Comparison of ENCODE assay signal across 18 mouse cellular contexts in genomic region chr6:89414126-89414525, GRCm38 (mm10). TPM values are rescaled to one million over a fixed set of nuclear protein-coding genes. Genes with fewer than 3 reads are reported as not detected.
DNase-seq lines count a peak whose midpoint lies in the region; ATAC-seq and TF ChIP-seq lines count a peak whose summit lies in the region.
"Had no signal": no experiment of that assay in that cellular context is flagged by ENCODE, and none has a peak within 500 bp of the region (broad histone marks: within the 10 kb centered on the region; RNA-seq: fewer than 3 reads in every experiment).

No protein-coding gene starts in this region.

- DNase-seq in heart, adult 2 months: no peak
- DNase-seq in lung, postnatal 10 days: peak; percentile 44
- DNase-seq in urinary bladder, postnatal 14 days (ENCODE audit: low spot score): no peak
- no peak for DNase-seq in spleen, adult 18-20 months
- no peak for DNase-seq in midbrain, postnatal 0 days (ENCODE audit: low spot score)
- DNase-seq: adrenal gland, postnatal 14 days; cerebellum, adult 2 months; forebrain, postnatal 0 days; liver, embryonic 13.5 days; right cerebral cortex, postnatal 14 days; thymus, postnatal 25 days had no signal

- H3K36me3 ChIP-seq in heart, adult 2 months (ENCODE audit: control insufficient read depth, insufficient read depth, low read length): peaks cover 3% of the 10 kb centered on the region; the same call in 1 of the 2 replicates
- no peaks in the 10 kb centered on the region for H3K36me3 ChIP-seq in heart, embryonic 12.5 days
- no peaks in the 10 kb centered on the region for H3K36me3 ChIP-seq in stomach, embryonic 16.5 days (ENCODE audit: control insufficient read depth, insufficient read depth, low read length)
- peaks cover 4% of the 10 kb centered on the region; the same call in 1 of the 2 replicates for H3K36me3 ChIP-seq in midbrain, postnatal 0 days (ENCODE audit: insufficient read depth, low read length)
- H3K36me3 ChIP-seq: kidney, embryonic 15.5 days; liver, embryonic 13.5 days had no signal

- intact Hi-C loops in heart, adult 2 months (cut with DNase I): loop anchor here (5.0 kb wide), 1 partner anchor 52 kb away; the partner anchor contains the start of gene Plxna1

- peak overlapping the region; percentile 36; the same call in 1 of the 2 replicates for H3K27ac ChIP-seq in heart, adult 2 months
- no peak overlapping the region for H3K27ac ChIP-seq in heart, embryonic 12.5 days (ENCODE audit: poor library complexity, severe bottlenecking)
- H3K27ac ChIP-seq in brown adipose tissue, adult 24 weeks (replicated peaks; ENCODE audit: low read depth, low read length): peak overlapping the region; percentile 85
- no peak overlapping the region for H3K27ac ChIP-seq in stomach, embryonic 16.5 days (ENCODE audit: low read length)
- no peak overlapping the region for H3K27ac ChIP-seq in midbrain, postnatal 0 days (ENCODE audit: low read depth, low read length)
- H3K27ac ChIP-seq: kidney, embryonic 15.5 days; layer of hippocampus, adult 2 months; liver, embryonic 13.5 days had no signal

- no peaks in the 10 kb centered on the region for H3K79me2 ChIP-seq in heart, adult 2 months (replicated peaks; ENCODE audit: control insufficient read depth, insufficient read depth, low read length)

- no peak for ATAC-seq in heart, embryonic 12.5 days (ENCODE audit: insufficient number of reproducible peaks, low FRiP score)
- peak; percentile 21; the same call in 1 of the 2 replicates for ATAC-seq in stomach, embryonic 16.5 days (ENCODE audit: insufficient read depth, low FRiP score)
- ATAC-seq in midbrain, postnatal 0 days (ENCODE audit: low FRiP score): no peak
- ATAC-seq: forebrain, postnatal 0 days; midbrain, embryonic 16.5 days had no signal

- no peak for TF ChIP-seq POLR2A in heart, adult 2 months (IDR thresholded peaks at IDR 0.05; ENCODE audit: insufficient read depth, low read depth, low read length)

- TF ChIP-seq CTCF in heart, adult 2 months (IDR thresholded peaks at IDR 0.05): no peak
- TF ChIP-seq CTCF in midbrain, postnatal 0 days (IDR thresholded peaks at IDR 0.05): no peak

- H3K4me2 ChIP-seq in heart, embryonic 12.5 days: no peak overlapping the region
- no peak overlapping the region for H3K4me2 ChIP-seq in stomach, embryonic 16.5 days (ENCODE audit: low read depth, low read length)
- no peak overlapping the region for H3K4me2 ChIP-seq in midbrain, postnatal 0 days (ENCODE audit: low read depth, low read length, poor library complexity, severe bottlenecking)
- H3K4me2 ChIP-seq: kidney, embryonic 15.5 days; liver, embryonic 13.5 days had no signal

- no peaks in the 10 kb centered on the region for H3K9me3 ChIP-seq in heart, embryonic 12.5 days (replicated peaks)
- H3K9me3 ChIP-seq in stomach, embryonic 16.5 days (replicated peaks; ENCODE audit: control insufficient read depth, low read length): no peaks in the 10 kb centered on the region
- H3K9me3 ChIP-seq in midbrain, postnatal 0 days (ENCODE audit: low read length): no peaks in the 10 kb centered on the region
- H3K9me3 ChIP-seq: kidney, embryonic 15.5 days; liver, embryonic 13.5 days; megakaryocyte, embryonic 14.5 days had no signal

- peaks cover 10% of the 10 kb centered on the region for H3K4me1 ChIP-seq in heart, adult 2 months (ENCODE audit: control insufficient read depth, insufficient read depth, low read length)
- H3K4me1 ChIP-seq in heart, embryonic 12.5 days (replicated peaks): peaks cover 15% of the 10 kb centered on the region
- H3K4me1 ChIP-seq in brown adipose tissue, adult 24 weeks (ENCODE audit: control insufficient read depth, insufficient read depth, insufficient read length, low read length): peaks cover 22% of the 10 kb centered on the region
- H3K4me1 ChIP-seq in stomach, embryonic 16.5 days (ENCODE audit: control insufficient read depth, insufficient read depth, low read length): no peaks in the 10 kb centered on the region
- no peaks in the 10 kb centered on the region for H3K4me1 ChIP-seq in midbrain, postnatal 0 days (ENCODE audit: insufficient read depth, low read length)

- 73% methylated on average over 4 of the region's 4 CpGs for WGBS in heart, adult 2 months
- WGBS in heart, embryonic 12.5 days: 52% methylated on average over 4 of the region's 4 CpGs
- WGBS in stomach, embryonic 16.5 days: 51% methylated on average over 4 of the region's 4 CpGs
- WGBS in midbrain, postnatal 0 days: 88% methylated on average over 4 of the region's 4 CpGs

- H3K4me3 ChIP-seq in heart, adult 2 months: no peak overlapping the region
- no peak overlapping the region for H3K4me3 ChIP-seq in heart, embryonic 12.5 days
- no peak overlapping the region for H3K4me3 ChIP-seq in brown adipose tissue, adult 24 weeks (ENCODE audit: insufficient read depth, low read depth, low read length)
- H3K4me3 ChIP-seq in stomach, embryonic 16.5 days (replicated peaks; ENCODE audit: low read length): no peak overlapping the region
- H3K4me3 ChIP-seq in midbrain, postnatal 0 days (ENCODE audit: low read depth, low read length): no peak overlapping the region
- H3K4me3 ChIP-seq: kidney, embryonic 15.5 days; layer of hippocampus, adult 2 months; liver, embryonic 13.5 days had no signal

- no peaks in the 10 kb centered on the region for H3K27me3 ChIP-seq in heart, adult 2 months (ENCODE audit: control insufficient read depth, insufficient read depth, low read length)
- no peaks in the 10 kb centered on the region for H3K27me3 ChIP-seq in heart, embryonic 12.5 days (replicated peaks)
- H3K27me3 ChIP-seq in stomach, embryonic 16.5 days (ENCODE audit: control insufficient read depth, insufficient read depth, low read length): no peaks in the 10 kb centered on the region
- no peaks in the 10 kb centered on the region for H3K27me3 ChIP-seq in midbrain, postnatal 0 days (ENCODE audit: insufficient read depth, low read length)
- H3K27me3 ChIP-seq: kidney, embryonic 15.5 days; liver, embryonic 13.5 days had no signal

- TF ChIP-seq EP300 in heart, adult 2 months (IDR thresholded peaks at IDR 0.05; ENCODE audit: insufficient read depth, low read depth, low read length): no peak

- no peak overlapping the region for H3K9ac ChIP-seq in heart, adult 2 months (ENCODE audit: low read depth, low read length)
- no peak overlapping the region for H3K9ac ChIP-seq in heart, embryonic 12.5 days
- H3K9ac ChIP-seq in stomach, embryonic 16.5 days (ENCODE audit: low read length): no peak overlapping the region
- H3K9ac ChIP-seq in midbrain, postnatal 0 days (replicated peaks; ENCODE audit: low read length, poor library complexity, severe bottlenecking): no peak overlapping the region
- H3K9ac ChIP-seq: forebrain, postnatal 0 days; kidney, embryonic 15.5 days; liver, embryonic 13.5 days had no signal

RNA-seq across cellular contexts. Expression of gene Plxna1, which starts 51.7 kb away (rescaled TPM):
- total RNA-seq in heart, adult 2 months (2021): 10 to 100 TPM; 17.3 to 21.9 TPM
- 19.9 and 29.3 TPM in 2 replicates for polyA plus RNA-seq in heart, adult 2 months (2012; rRNA removed)
- 13.4 and 17.3 TPM in 2 replicates for polyA plus RNA-seq in heart, embryonic 12.5 days (2016; fragmentation: Nextera tagmentation; extraction: Ambion mirVana)
- polyA plus RNA-seq in brown adipose tissue, adult 24 weeks (2012; ENCODE audit: insufficient read depth, insufficient read length, missing spikeins): 27.1 and 34.3 TPM in 2 replicates
- 9.3 and 10.0 TPM in 2 replicates for polyA plus RNA-seq in stomach, embryonic 16.5 days (2015; fragmentation: Nextera tagmentation; extraction: Ambion mirVana)
- total RNA-seq in midbrain, postnatal 0 days (2014; rRNA removed): 220 and 234 TPM in 2 replicates
- polyA plus RNA-seq in midbrain, postnatal 0 days (2015; fragmentation: Nextera tagmentation; extraction: Ambion mirVana): 46.5 and 50.1 TPM in 2 replicates

Comparison
In these comparisons a context has a peak if more than half of its experiments do, and no peak if none do; other contexts are left out.
1. H3K27ac ChIP-seq: peak in heart, adult 2 months (single experiment) and brown adipose tissue, adult 24 weeks (single experiment); none in heart, embryonic 12.5 days (single experiment), stomach, embryonic 16.5 days (single experiment) and midbrain, postnatal 0 days (single experiment).